Mouse (Mus musculus) forebrain, embryonic 12.5 days (tissue): ENCODE measurements at regions not wholly inside any gene's neighbourhood (a gene's known extent, or its start where the extent isn't known, plus 50 kb on each side); places are given as distances from the start of the nearest gene placed in this dataset.
A peak's percentile ranks its signal among the peaks of the same experiment; 100 is the strongest.

Experiments used
- ATAC-seq: fragments of 200-750 bp; cut with Nextera tagmentation; 2 replicates; pipeline ENCODE4 v1.8.0; 2017; ENCODE audit warnings: moderate TSS enrichment; ENCODE audit not compliant: low FRiP score
- H3K27ac ChIP-seq: fragments of 300-500 bp; sonication (generic); 2 replicates; pipeline ENCODE4 v1.5.1; 2016; ENCODE audit warnings: mild to moderate bottlenecking
- H3K27me3 ChIP-seq: fragments of 300-500 bp; sonication (generic); 2 replicates; pipeline ENCODE4 v1.6.1; 2016; ENCODE audit warnings: mild to moderate bottlenecking
- H3K36me3 ChIP-seq: fragments of 300-500 bp; sonication (generic); replicated peaks from 2 replicates; pipeline ENCODE4 v1.6.1; 2016; ENCODE audit warnings: mild to moderate bottlenecking
- H3K4me1 ChIP-seq: fragments of 300-500 bp; sonication (generic); 2 replicates; pipeline ENCODE4 v1.6.1; 2016
- H3K4me2 ChIP-seq: fragments of 300-500 bp; sonication (generic); 2 replicates; pipeline ENCODE4 v1.6.1; 2016; ENCODE audit warnings: mild to moderate bottlenecking, moderate library complexity
- H3K4me3 ChIP-seq: fragments of 300-500 bp; sonication (generic); replicated peaks from 2 replicates; pipeline ENCODE4 v1.5.1; 2016; ENCODE audit warnings: mild to moderate bottlenecking
- H3K9ac ChIP-seq: fragments of 300-500 bp; sonication (generic); 2 replicates; pipeline ENCODE4 v1.6.1; 2016; ENCODE audit warnings: mild to moderate bottlenecking
- H3K9me3 ChIP-seq: fragments of 300-500 bp; sonication (generic); 2 replicates; pipeline ENCODE4 v1.6.1; 2016
- WGBS: fragments of 180-500 bp; shearing (Covaris S2); methylation state at CpG from one replicate; pipeline ENCODE4 v1.1.7; 2016; 5-methylcytosine and 5-hydroxymethylcytosine counted together

DNA sequence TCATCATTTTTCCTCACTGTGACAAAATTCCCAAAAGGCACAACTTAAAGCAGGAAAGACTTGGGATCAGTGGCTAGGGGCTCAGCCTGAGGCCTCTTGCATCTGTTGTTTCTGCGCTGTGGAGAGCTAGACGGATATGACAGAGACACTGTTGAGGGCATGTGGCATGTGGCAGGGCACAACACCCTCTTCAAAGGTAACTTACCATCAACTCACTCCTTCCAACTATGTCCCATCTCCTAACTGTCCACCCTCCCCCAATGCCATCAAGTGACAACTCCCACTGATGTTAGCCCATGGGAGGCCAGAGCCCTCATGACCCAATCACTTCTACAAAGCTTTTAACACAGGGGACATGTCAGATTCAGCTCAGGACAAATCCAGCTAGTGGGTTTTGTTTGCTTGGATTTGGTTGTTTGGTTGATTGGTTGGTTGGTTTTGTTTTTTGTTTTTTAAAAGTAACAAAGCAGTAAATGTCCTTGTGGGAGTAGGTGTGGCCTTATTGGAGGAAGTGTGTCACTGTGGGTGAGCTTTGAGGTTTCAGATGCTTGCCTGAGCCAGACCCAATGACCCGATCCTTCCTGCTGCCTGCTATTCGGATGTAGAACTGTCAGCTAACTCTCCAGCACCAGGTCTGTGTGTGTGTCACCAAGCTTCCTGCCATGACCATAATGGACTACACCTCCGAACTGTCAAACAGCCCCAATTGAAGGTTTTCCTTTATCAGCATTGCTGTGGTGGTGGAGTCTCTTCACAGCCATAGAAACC lies 53.2 kb upstream of the Lef1 start:
- no peak overlapping the region for H3K4me3 ChIP-seq
- H3K9ac ChIP-seq: no peak overlapping the region
- H3K36me3 ChIP-seq: no peaks in the 10 kb centered on the region
- WGBS: 86% methylated on average over 5 of the region's 5 CpGs
- H3K9me3 ChIP-seq: no peaks in the 10 kb centered on the region
- H3K4me2 ChIP-seq: no peak overlapping the region
- no peaks in the 10 kb centered on the region for H3K27me3 ChIP-seq
- peaks cover 12% of the 10 kb centered on the region for H3K4me1 ChIP-seq
- no peak for ATAC-seq
- no peak overlapping the region for H3K27ac ChIP-seq

DNA sequence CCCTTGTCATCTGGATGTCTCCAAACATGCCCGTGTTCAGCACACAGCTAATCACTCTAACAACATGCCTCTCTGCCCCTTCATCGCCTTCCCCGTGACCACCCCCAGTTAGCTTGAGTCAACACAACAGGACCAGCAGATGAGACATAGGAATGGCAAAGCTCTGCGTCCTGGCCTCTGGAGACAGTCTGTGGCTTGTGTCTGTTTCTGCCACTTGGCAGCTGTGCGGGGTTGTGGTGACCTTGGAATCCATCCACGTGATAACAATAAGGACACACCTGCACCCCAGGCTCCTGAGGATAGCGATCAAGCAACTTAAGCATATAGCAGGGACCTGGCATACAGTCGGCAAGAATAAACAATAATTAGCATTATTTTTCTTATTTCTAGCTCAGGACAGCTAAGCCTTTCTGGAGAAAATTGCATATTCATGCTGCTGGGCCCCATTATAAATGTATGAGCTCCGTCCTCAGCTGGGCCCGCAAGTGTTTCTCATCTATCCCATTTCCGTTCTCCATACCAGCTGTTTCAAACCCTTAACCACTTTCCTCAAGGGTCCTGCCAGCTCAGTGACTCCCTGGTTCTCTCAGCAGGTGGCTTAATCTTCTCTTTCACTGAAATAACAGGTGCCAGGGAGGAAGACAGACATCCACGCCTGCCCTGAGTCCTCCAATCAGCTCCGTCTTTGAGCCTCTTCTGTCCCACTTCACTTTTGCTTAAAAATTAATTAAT lies 55.9 kb upstream of the Lef1 start:
- Histone ChIP-seq H3K9ac (no peak overlapping the region; the same call in 1 of the 2 replicates), H3K4me1 (peaks cover 12% of the 10 kb centered on the region), H3K4me3 (no peak overlapping the region), H3K27ac (no peak overlapping the region), H3K4me2 (no peak overlapping the region), H3K27me3 (no peaks in the 10 kb centered on the region), H3K36me3 (no peaks in the 10 kb centered on the region), H3K9me3 (no peaks in the 10 kb centered on the region)
- 63% methylated on average over 13 of the region's 13 CpGs for WGBS
- ATAC-seq: peak; percentile 49; the same call in 1 of the 2 replicates

DNA sequence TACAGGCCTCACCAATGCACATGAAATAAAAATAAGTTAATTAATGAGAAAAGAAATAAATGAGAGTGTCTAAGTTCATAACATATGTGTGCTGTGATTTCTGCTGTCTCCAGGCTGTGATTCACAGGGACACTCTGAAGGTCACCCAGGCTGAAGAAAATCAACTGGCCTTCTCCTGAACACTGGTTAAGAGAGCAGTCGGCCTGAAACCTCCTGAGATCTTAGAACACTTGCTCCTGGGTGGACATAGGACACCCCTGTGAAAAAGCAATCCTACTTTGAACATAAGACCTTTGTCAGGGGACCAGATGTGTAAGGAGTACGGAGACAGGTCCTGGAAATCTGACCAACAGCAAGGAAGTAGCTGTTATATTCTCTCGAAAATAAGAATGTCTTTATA lies 62.6 kb upstream of the Lef1 start:
- H3K9me3 ChIP-seq: no peaks in the 10 kb centered on the region
- no peak overlapping the region for H3K4me2 ChIP-seq
- H3K9ac ChIP-seq: no peak overlapping the region
- WGBS: 86% methylated on average over 3 of the region's 3 CpGs
- no peak overlapping the region for H3K4me3 ChIP-seq
- H3K4me1 ChIP-seq: no peaks in the 10 kb centered on the region
- H3K36me3 ChIP-seq: no peaks in the 10 kb centered on the region
- H3K27ac ChIP-seq: no peak overlapping the region
- ATAC-seq: no peak
- no peaks in the 10 kb centered on the region for H3K27me3 ChIP-seq

DNA sequence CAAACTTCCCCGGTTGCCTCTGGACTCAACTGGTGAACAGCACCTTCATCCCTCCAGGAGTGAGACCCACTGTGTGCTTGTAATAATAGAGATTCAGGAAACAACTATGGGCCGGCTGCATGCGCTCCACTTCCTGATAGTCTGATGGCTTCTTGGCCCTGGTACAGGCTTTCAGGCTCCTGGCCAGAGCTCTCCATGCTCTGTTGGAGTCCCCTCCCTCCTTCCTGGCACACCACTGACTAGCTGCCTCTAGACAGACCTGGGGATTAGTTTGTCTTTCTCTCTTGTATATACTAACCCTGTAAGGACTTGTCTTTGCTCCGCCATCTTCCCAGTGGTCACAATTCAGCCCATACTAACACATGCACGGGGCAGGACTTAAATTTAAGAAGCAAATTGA lies 63.9 kb upstream of the Lef1 start:
- Histone ChIP-seq H3K27me3 (no peaks in the 10 kb centered on the region), H3K9ac (no peak overlapping the region), H3K4me3 (no peak overlapping the region), H3K4me2 (no peak overlapping the region), H3K27ac (no peak overlapping the region), H3K4me1 (no peaks in the 10 kb centered on the region), H3K9me3 (no peaks in the 10 kb centered on the region), H3K36me3 (no peaks in the 10 kb centered on the region)
- 89% methylated on average over 5 of the region's 5 CpGs for WGBS
- ATAC-seq: no peak

DNA sequence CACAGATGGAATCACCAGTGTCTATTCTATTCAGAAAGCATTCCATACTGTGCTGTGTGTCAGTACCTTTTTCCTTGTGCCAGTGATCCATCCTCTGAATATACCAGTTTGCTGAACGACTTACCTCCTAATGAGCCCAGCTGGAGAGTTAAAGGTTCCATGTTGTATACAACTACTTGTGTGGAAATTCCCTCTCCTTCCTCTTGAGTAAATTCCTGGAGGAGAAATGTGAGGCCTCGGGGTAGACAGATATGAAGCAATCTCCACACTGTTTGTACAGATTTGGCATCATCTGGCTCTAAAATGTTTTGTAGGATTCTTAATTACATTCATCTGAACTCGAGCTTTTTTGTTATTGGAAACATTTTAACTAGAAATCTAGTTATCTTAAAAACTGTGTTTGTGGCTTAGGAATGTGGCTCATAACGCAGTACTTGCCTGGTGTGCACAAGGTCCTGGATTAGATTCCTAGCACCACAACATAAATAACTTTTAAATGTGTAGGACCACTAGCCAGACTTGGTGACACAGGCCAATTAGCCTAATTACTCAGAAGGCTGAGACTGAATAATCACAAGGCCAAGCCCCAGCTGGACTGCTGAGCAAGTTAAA lies 70.0 kb upstream of the Lef1 start:
- Histone ChIP-seq H3K36me3 (no peaks in the 10 kb centered on the region), H3K4me2 (no peak overlapping the region), H3K4me1 (no peaks in the 10 kb centered on the region), H3K27me3 (no peaks in the 10 kb centered on the region), H3K4me3 (no peak overlapping the region), H3K9ac (no peak overlapping the region), H3K9me3 (no peaks in the 10 kb centered on the region), H3K27ac (no peak overlapping the region)
- 63% methylated on average over 4 of the region's 4 CpGs for WGBS
- ATAC-seq: no peak

DNA sequence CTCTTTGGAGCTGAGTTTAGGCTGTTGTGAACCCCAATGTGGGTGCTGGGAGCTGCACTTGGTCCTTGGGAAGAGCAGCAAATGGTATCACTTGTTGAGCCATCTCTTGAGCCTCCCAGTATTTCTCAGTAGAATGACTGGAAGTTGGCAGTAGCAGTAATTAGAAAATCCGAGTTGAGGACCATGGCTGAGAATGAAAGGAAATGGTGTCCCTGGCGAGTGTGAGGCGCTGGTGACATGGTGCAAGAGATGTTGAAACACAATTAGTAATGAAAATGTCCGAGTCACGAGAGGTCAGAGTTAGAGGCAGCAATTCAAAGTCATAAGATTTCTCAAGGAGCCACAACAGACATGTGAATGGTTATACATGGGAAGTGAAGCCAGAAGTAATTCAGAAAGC lies 73.2 kb upstream of the Lef1 start:
- no peak for ATAC-seq
- no peak overlapping the region for H3K4me2 ChIP-seq
- no peaks in the 10 kb centered on the region for H3K27me3 ChIP-seq
- H3K4me3 ChIP-seq: no peak overlapping the region
- H3K27ac ChIP-seq: no peak overlapping the region
- no peaks in the 10 kb centered on the region for H3K4me1 ChIP-seq
- no peaks in the 10 kb centered on the region for H3K9me3 ChIP-seq
- 90% methylated on average over 5 of the region's 5 CpGs for WGBS
- no peaks in the 10 kb centered on the region for H3K36me3 ChIP-seq
- H3K9ac ChIP-seq: no peak overlapping the region

DNA sequence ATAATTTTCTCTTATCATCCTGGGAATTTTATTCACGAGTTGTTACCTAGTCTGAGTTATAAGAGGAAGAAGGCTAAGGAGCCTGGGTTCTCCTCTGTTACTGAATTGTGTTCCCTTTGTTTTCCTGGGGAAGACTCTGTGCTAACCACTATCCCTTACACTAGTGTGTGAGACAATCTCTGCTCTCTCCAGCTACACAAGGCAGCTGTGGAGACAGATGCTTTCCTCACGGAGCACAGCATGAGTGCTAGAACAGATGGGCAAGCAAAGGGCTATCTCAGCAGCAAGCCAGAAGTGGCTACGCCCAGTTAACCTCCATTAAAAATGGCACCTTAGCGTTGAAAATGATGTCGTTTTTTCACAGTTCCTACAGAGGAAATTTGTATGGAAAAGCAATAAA lies 75.5 kb upstream of the Lef1 start:
- 72% methylated on average over 5 of the region's 5 CpGs for WGBS
- no peaks in the 10 kb centered on the region for H3K36me3 ChIP-seq

DNA sequence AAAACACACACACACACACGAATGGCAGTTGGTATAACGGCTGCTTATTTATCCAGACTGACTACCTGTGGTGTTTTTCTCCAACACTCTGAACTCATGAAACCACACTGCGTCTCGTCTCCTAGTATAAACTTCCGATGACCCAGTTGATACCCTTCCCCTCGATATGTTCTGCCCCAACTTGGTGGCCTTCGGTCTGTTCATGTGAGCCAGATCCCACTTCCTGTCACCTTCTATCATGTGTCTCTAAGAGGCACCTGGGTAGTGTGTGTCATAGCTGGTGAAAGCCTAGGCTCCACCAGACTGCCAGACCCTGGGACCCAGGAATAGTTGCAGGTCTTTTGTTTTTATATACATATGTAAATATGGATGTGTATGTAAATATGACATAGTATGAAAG lies 83.9 kb upstream of the Lef1 start:
- Histone ChIP-seq H3K9me3 (no peaks in the 10 kb centered on the region), H3K27ac (no peak overlapping the region), H3K4me1 (peaks cover 3% of the 10 kb centered on the region; the same call in 1 of the 2 replicates), H3K4me2 (no peak overlapping the region), H3K9ac (no peak overlapping the region), H3K36me3 (no peaks in the 10 kb centered on the region), H3K4me3 (no peak overlapping the region), H3K27me3 (no peaks in the 10 kb centered on the region)
- 95% methylated on average over 7 of the region's 7 CpGs for WGBS
- no peak for ATAC-seq

More for the DNA sequence above, 75.5 kb upstream of the Lef1 start:
- Histone ChIP-seq H3K4me2 (no peak overlapping the region), H3K4me3 (no peak overlapping the region), H3K4me1 (no peaks in the 10 kb centered on the region), H3K9ac (no peak overlapping the region), H3K9me3 (no peaks in the 10 kb centered on the region), H3K27me3 (no peaks in the 10 kb centered on the region), H3K27ac (no peak overlapping the region)
- no peak for ATAC-seq

DNA sequence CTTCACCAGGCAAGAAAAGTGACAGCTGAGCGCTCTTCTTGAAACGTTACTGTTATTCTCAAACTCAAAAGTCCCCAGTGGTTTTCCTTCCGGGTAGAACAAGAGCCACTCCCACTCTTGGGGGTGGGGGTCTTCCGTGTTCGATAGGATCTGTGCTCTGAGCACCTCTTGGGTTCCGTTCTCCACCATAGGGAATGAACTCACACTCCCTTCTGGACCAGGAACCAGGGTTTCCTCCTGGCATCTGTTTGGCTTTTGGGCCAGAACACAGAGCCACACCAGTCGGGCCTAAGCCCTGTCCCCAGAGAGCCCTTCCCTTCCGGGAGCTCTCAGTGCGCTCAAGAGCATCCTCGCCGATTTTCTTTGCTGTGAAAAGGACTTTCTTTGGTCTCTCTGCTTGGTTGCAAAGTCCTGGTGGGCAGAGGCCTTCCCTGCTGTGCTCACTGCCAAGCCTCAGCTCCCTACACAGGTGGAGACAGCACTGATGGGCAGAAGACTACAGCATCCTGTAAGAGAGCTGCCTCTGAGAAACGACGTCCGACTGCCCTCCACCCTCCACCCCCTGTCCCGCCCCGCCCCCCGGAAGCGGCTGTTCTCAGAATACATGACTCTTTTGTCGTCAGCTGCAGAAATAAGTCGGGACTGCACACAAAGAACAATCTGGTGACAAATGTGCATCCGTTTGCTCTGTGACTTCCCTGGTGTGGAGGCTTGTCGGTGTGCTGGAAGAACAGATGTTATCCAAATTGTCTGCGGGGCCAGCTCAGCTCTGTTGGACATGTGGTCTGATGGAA lies 90.9 kb upstream of the Lef1 start:
- Histone ChIP-seq H3K4me2 (peak overlapping the region; percentile 48), H3K36me3 (no peaks in the 10 kb centered on the region), H3K27me3 (no peaks in the 10 kb centered on the region), H3K27ac (0 out of 2 replicates have a peak overlapping the region, but pooled peaks have one; percentile 31), H3K4me1 (peaks cover 23% of the 10 kb centered on the region), H3K4me3 (peak overlapping the region; percentile 11; the same call in 1 of the 2 replicates), H3K9ac (no peak overlapping the region; the same call in 1 of the 2 replicates), H3K9me3 (no peaks in the 10 kb centered on the region)
- WGBS: 27% methylated on average over 23 of the region's 23 CpGs
- ATAC-seq: peak; percentile 70

DNA sequence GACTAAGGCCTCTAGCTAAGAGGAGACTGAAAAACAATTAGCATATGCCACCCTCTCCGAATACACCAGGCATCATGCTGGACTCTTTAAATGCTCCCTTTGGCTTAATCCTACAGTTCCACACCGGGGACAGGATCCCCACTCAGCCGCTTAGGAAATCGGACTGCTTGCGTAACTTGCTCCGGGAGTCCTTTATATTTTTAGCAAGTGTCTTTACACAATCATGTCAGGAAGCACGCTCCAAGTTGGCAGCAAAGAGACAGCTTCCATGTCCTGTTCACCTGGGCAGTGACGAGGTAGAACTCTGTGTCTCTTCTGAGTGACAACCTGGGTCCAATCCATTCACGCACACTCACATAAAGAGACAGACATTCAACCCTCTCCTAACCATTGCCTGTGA lies 92.4 kb upstream of the Lef1 start:
- Histone ChIP-seq H3K36me3 (no peaks in the 10 kb centered on the region), H3K9me3 (no peaks in the 10 kb centered on the region), H3K27ac (no peak overlapping the region), H3K4me3 (no peak overlapping the region), H3K4me1 (peaks cover 23% of the 10 kb centered on the region), H3K27me3 (no peaks in the 10 kb centered on the region), H3K9ac (no peak overlapping the region), H3K4me2 (no peak overlapping the region)
- ATAC-seq: no peak
- 87% methylated on average over 9 of the region's 9 CpGs for WGBS

DNA sequence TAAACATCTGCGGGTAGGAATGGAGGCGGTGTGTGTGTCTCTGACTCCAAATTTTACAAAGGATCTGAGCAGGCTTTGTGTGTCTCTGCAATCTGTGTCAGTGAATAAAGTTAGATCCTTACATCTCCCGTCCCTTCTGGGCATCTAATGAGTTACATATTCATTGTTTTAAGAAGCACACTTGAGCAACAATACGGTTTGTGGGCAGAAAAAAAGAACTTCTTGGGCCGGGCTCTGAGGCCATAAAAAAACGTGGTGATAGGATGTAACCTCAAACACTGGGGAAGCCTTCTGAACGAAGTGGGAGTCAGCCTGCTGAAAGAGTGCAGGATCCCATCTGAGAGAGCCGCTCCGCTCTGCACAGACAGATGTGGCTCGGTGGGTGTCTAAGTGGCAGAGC lies 94.2 kb upstream of the Lef1 start:
- ATAC-seq: no peak
- Histone ChIP-seq H3K27ac (no peak overlapping the region), H3K4me3 (no peak overlapping the region), H3K9ac (no peak overlapping the region), H3K9me3 (no peaks in the 10 kb centered on the region), H3K4me2 (no peak overlapping the region), H3K36me3 (no peaks in the 10 kb centered on the region), H3K4me1 (peaks cover 19% of the 10 kb centered on the region), H3K27me3 (no peaks in the 10 kb centered on the region)
- WGBS: 65% methylated on average over 10 of the region's 10 CpGs

DNA sequence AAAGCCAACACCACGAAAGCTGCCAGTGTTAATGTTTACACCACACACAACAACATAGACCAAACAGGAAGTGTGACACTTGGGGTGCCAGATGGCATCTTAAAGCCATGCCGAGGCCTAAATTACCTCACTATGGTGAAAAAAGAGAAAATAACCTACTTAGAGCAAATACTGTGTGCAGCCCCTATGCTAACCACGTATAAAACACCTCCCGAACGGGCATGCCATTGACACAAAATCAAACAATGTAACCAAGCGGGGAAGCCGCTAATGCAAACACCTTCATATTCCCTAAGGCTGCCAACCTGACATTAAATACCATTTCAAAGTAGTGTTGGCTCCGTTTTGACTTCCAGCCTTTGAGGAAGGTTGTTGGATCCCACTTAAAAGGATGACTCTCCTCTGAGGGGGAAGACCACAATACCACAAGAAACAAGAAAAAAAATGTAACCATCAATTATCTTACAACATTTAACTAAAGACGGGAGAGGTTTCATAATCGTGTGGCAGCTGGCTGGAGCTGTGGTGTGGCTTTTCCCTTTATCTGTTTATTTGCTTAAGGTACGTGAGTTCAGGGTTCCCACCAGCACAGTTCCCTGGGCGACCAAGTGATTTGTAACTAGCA lies 96.1 kb upstream of the Lef1 start:
- WGBS: 80% methylated on average over 12 of the region's 12 CpGs
- no peak overlapping the region for H3K27ac ChIP-seq
- H3K9ac ChIP-seq: no peak overlapping the region
- H3K4me1 ChIP-seq: peaks cover 6% of the 10 kb centered on the region
- ATAC-seq: no peak
- no peaks in the 10 kb centered on the region for H3K9me3 ChIP-seq
- H3K4me2 ChIP-seq: no peak overlapping the region
- no peaks in the 10 kb centered on the region for H3K36me3 ChIP-seq
- H3K4me3 ChIP-seq: no peak overlapping the region
- H3K27me3 ChIP-seq: no peaks in the 10 kb centered on the region
